Mouse (Mus musculus) central nervous system, embryonic 11.5 days (tissue): ENCODE results near the gene Bcl2a1b. TPM values are rescaled to one million over a fixed set of nuclear protein-coding genes. Genes with fewer than 3 reads are reported as not detected.

Experiments
- polyA plus RNA-seq: library from polyadenylated mRNA; depleted of rRNA; stranded (reverse); fragments of >200 nt; gene quantifications from 2 replicates; pipeline ENCODE4 v1.2.3, GENCODE M21; 2012; rRNA removed

The Bcl2a1b gene
- 0.34 and 0.42 TPM in 2 replicates for polyA plus RNA-seq

DNA sequence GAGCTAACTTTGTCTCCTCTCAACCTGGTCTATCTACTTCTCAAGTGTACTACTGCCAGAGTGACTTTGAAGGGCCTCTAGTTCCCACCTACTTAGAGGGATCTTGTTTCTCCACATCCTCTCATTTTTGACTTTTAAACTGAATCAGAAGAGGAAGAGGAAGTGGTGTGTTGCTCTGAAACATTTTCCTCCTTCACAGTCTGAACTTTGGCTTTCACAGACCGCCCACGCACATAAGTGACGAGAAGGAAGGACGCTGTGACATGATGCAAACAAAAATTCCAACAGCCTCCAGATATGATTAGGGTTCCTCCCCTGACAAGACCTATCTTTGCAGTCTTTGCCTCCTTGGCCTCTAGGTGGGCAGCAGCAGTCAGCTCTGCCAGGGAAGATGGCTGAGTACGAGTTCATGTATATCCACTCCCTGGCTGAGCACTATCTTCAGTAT lies at the start of gene Bcl2a1b, which contains the start of gene Gm29094:
Bcl2a1b (plus strand) TSS at position 241 of the 448 bp plus-strand sequence.
Gm29094 (plus strand) TSS at position 411 of the 448 bp plus-strand sequence.

GRCm38 (mm10) chr9:89210353-89211064 lies 11.5 kb downstream of the Bcl2a1b start, which contains the start of gene Mthfs:
Gene Mthfs (plus strand): TSS chr9:89210676.

Other genes starting within 250 kb of the Bcl2a1b start
- gene Bcl2a1a, start 242.3 kb upstream of the Bcl2a1b start, polyA plus RNA-seq, result 0.20 TPM in 1 of 2 replicates, not detected in the other
- not detected in 2 replicates for gene Trim43b, start 106.4 kb upstream of the Bcl2a1b start, polyA plus RNA-seq
- gene Gm29094, start 170 bp downstream of the Bcl2a1b start, polyA plus RNA-seq, result not detected in 2 replicates
- gene Mthfs, start 11.5 kb downstream of the Bcl2a1b start, polyA plus RNA-seq, result 9.4 and 11.3 TPM in 2 replicates